Mouse (Mus musculus) limb, embryonic 13.5 days (tissue): ENCODE measurements around the gene Rprd1b. TPM values are rescaled to one million over a fixed set of nuclear protein-coding genes. Genes with fewer than 3 reads are reported as not detected.

ENCODE experiments used
- ATAC-seq: fragments of 200-750 bp; cut with Nextera tagmentation; 2 replicates; pipeline ENCODE4 v1.8.0; 2017; ENCODE audit warnings: low read depth, moderate number of reproducible peaks, moderate TSS enrichment; ENCODE audit not compliant: low FRiP score
- H3K27ac ChIP-seq: fragments of 300-500 bp; sonication (generic); 2 replicates; pipeline ENCODE4 v1.5.1; 2015; ENCODE audit warnings: inconsistent platforms, mild to moderate bottlenecking, moderate library complexity
- H3K27me3 ChIP-seq: fragments of 300-500 bp; sonication (generic); 2 replicates; pipeline ENCODE4 v1.6.1; 2015; ENCODE audit warnings: mild to moderate bottlenecking, inconsistent platforms
- H3K36me3 ChIP-seq: fragments of 300-500 bp; sonication (generic); 2 replicates; pipeline ENCODE4 v1.6.1; 2015; ENCODE audit warnings: inconsistent platforms, mild to moderate bottlenecking, moderate library complexity
- H3K4me1 ChIP-seq: fragments of 300-500 bp; sonication (generic); 2 replicates; pipeline ENCODE4 v1.6.1; 2015; ENCODE audit warnings: inconsistent platforms
- H3K4me2 ChIP-seq: fragments of 300-500 bp; sonication (generic); replicated peaks from 2 replicates; pipeline ENCODE4 v1.6.1; 2015; ENCODE audit warnings: inconsistent platforms, mild to moderate bottlenecking, moderate library complexity
- H3K4me3 ChIP-seq: fragments of 300-500 bp; sonication (generic); 2 replicates; pipeline ENCODE4 v1.5.1; 2015; ENCODE audit warnings: moderate library complexity, mild to moderate bottlenecking, inconsistent platforms
- H3K9ac ChIP-seq: fragments of 300-500 bp; sonication (generic); 2 replicates; pipeline ENCODE4 v1.6.1; 2015; ENCODE audit warnings: mild to moderate bottlenecking, inconsistent platforms
- H3K9me3 ChIP-seq: fragments of 300-500 bp; sonication (generic); 2 replicates; pipeline ENCODE4 v1.6.1; 2016; ENCODE audit warnings: inconsistent platforms
- WGBS: fragments of 180-500 bp; shearing (Covaris S2); methylation state at CpG from one replicate; pipeline ENCODE4 v1.1.7; 2015; 5-methylcytosine and 5-hydroxymethylcytosine counted together
- polyA plus RNA-seq: library from polyadenylated mRNA; unstranded; fragments of >200 nt; fragmentation: Nextera tagmentation; extraction: Ambion mirVana; gene quantifications from 2 replicates; pipeline ENCODE4 v1.2.1, GENCODE M21; 2015

The Rprd1b gene
- polyA plus RNA-seq, 1 experiment from 2014 or later: 51.3 TPM

GRCm38 (mm10) chr2:158005641-158006040 lies 22.7 kb upstream of the Rprd1b start:
- Histone ChIP-seq H3K9ac (no peak overlapping the region), H3K27me3 (no peaks in the 10 kb centered on the region), H3K9me3 (no peaks in the 10 kb centered on the region), H3K36me3 (peaks cover 56% of the 10 kb centered on the region), H3K4me3 (no peak overlapping the region), H3K27ac (no peak overlapping the region), H3K4me2 (no peak overlapping the region), H3K4me1 (no peaks in the 10 kb centered on the region)
- WGBS: 91% methylated on average over 4 of the region's 4 CpGs
- no peak for ATAC-seq

GRCm38 (mm10) chr2:158009373-158009772 lies 18.9 kb upstream of the Rprd1b start:
- Histone ChIP-seq H3K27ac (no peak overlapping the region), H3K9ac (no peak overlapping the region), H3K36me3 (peaks cover 52% of the 10 kb centered on the region), H3K4me3 (no peak overlapping the region), H3K9me3 (no peaks in the 10 kb centered on the region), H3K4me2 (no peak overlapping the region), H3K4me1 (no peaks in the 10 kb centered on the region), H3K27me3 (no peaks in the 10 kb centered on the region)
- ATAC-seq: no peak
- WGBS: 88% methylated on average over 7 of the region's 7 CpGs

GRCm38 (mm10) chr2:158012608-158013007 lies 15.7 kb upstream of the Rprd1b start:
- H3K27ac ChIP-seq: no peak overlapping the region
- no peak for ATAC-seq
- H3K4me2 ChIP-seq: no peak overlapping the region
- H3K4me3 ChIP-seq: no peak overlapping the region
- H3K36me3 ChIP-seq: peaks cover 20% of the 10 kb centered on the region
- 88% methylated on average over 3 of the region's 3 CpGs for WGBS
- no peaks in the 10 kb centered on the region for H3K9me3 ChIP-seq
- H3K27me3 ChIP-seq: no peaks in the 10 kb centered on the region
- H3K4me1 ChIP-seq: no peaks in the 10 kb centered on the region
- H3K9ac ChIP-seq: no peak overlapping the region

GRCm38 (mm10) chr2:158017330-158017729 lies 11.0 kb upstream of the Rprd1b start:
- no peaks in the 10 kb centered on the region for H3K27me3 ChIP-seq
- H3K9ac ChIP-seq: no peak overlapping the region
- 87% methylated on average over 4 of the region's 4 CpGs for WGBS
- H3K4me1 ChIP-seq: no peaks in the 10 kb centered on the region
- no peak for ATAC-seq
- no peak overlapping the region for H3K4me2 ChIP-seq
- H3K27ac ChIP-seq: no peak overlapping the region
- no peaks in the 10 kb centered on the region for H3K36me3 ChIP-seq
- no peaks in the 10 kb centered on the region for H3K9me3 ChIP-seq
- H3K4me3 ChIP-seq: no peak overlapping the region

GRCm38 (mm10) chr2:158027855-158028353 lies 393 bp upstream of the Rprd1b start:
- H3K27me3 ChIP-seq: no peaks in the 10 kb centered on the region
- H3K36me3 ChIP-seq: peaks cover 3% of the 10 kb centered on the region; the same call in 1 of the 2 replicates
- no peak for ATAC-seq
- H3K27ac ChIP-seq: peak overlapping the region; percentile 96
- peaks cover 33% of the 10 kb centered on the region for H3K4me1 ChIP-seq
- peak overlapping the region; percentile 98 for H3K4me3 ChIP-seq
- H3K9ac ChIP-seq: peak overlapping the region; percentile 97
- no peaks in the 10 kb centered on the region for H3K9me3 ChIP-seq
- 2% methylated on average over 16 of the region's 16 CpGs for WGBS
- H3K4me2 ChIP-seq: peak overlapping the region; percentile 87

- Histone ChIP-seq H3K9ac (peak overlapping the region; percentile 97), H3K4me2 (peak overlapping the region; percentile 87), H3K27me3 (no peaks in the 10 kb centered on the region), H3K27ac (no peak overlapping the region), H3K36me3 (peaks cover 3% of the 10 kb centered on the region; the same call in 1 of the 2 replicates), H3K4me1 (peaks cover 33% of the 10 kb centered on the region), H3K4me3 (peak overlapping the region; percentile 98), H3K9me3 (no peaks in the 10 kb centered on the region)
- no peak for ATAC-seq
- 77% methylated on average over 7 of the region's 7 CpGs for WGBS
These were observed 1.7 kb downstream of the Rprd1b start for GRCm38 (mm10) chr2:158030007-158030406.

GRCm38 (mm10) chr2:158035813-158036212 lies 7.5 kb downstream of the Rprd1b start:
- H3K9ac ChIP-seq: no peak overlapping the region
- no peaks in the 10 kb centered on the region for H3K27me3 ChIP-seq
- H3K4me2 ChIP-seq: no peak overlapping the region
- ATAC-seq: no peak
- H3K36me3 ChIP-seq: peaks cover 30% of the 10 kb centered on the region
- H3K4me1 ChIP-seq: peaks cover 9% of the 10 kb centered on the region
- H3K9me3 ChIP-seq: no peaks in the 10 kb centered on the region
- H3K4me3 ChIP-seq: no peak overlapping the region
- WGBS: 90% methylated on average over 2 of the region's 2 CpGs
- H3K27ac ChIP-seq: no peak overlapping the region

GRCm38 (mm10) chr2:158036408-158036807 lies 8.1 kb downstream of the Rprd1b start:
- no peak overlapping the region for H3K27ac ChIP-seq
- peaks cover 34% of the 10 kb centered on the region for H3K36me3 ChIP-seq
- H3K4me1 ChIP-seq: peaks cover 3% of the 10 kb centered on the region; the same call in 1 of the 2 replicates
- no peaks in the 10 kb centered on the region for H3K9me3 ChIP-seq
- no peaks in the 10 kb centered on the region for H3K27me3 ChIP-seq
- ATAC-seq: no peak
- no peak overlapping the region for H3K4me2 ChIP-seq
- no peak overlapping the region for H3K4me3 ChIP-seq
- no peak overlapping the region for H3K9ac ChIP-seq
- WGBS: 87% methylated on average over 6 of the region's 6 CpGs

- WGBS: 86% methylated on average over 7 of the region's 7 CpGs
- Histone ChIP-seq H3K36me3 (peaks cover 38% of the 10 kb centered on the region), H3K4me2 (no peak overlapping the region), H3K4me3 (no peak overlapping the region), H3K9me3 (no peaks in the 10 kb centered on the region), H3K27ac (no peak overlapping the region), H3K4me1 (no peaks in the 10 kb centered on the region), H3K27me3 (no peaks in the 10 kb centered on the region), H3K9ac (no peak overlapping the region)
- ATAC-seq: no peak
These were observed 8.7 kb downstream of the Rprd1b start for GRCm38 (mm10) chr2:158036953-158037352.

GRCm38 (mm10) chr2:158037571-158037970 lies 9.3 kb downstream of the Rprd1b start:
- no peak for ATAC-seq
- Histone ChIP-seq H3K27me3 (no peaks in the 10 kb centered on the region), H3K4me3 (no peak overlapping the region), H3K27ac (no peak overlapping the region), H3K9me3 (no peaks in the 10 kb centered on the region), H3K4me1 (no peaks in the 10 kb centered on the region), H3K9ac (no peak overlapping the region), H3K4me2 (no peak overlapping the region), H3K36me3 (peaks cover 41% of the 10 kb centered on the region)
- WGBS: 91% methylated on average over 1 of the region's 1 CpGs

- 73% methylated on average over 1 of the region's 1 CpGs for WGBS
- no peaks in the 10 kb centered on the region for H3K4me1 ChIP-seq
- no peak overlapping the region for H3K4me3 ChIP-seq
- H3K36me3 ChIP-seq: peaks cover 58% of the 10 kb centered on the region
- H3K27ac ChIP-seq: no peak overlapping the region
- H3K9me3 ChIP-seq: no peaks in the 10 kb centered on the region
- ATAC-seq: no peak
- H3K9ac ChIP-seq: no peak overlapping the region
- no peak overlapping the region for H3K4me2 ChIP-seq
- no peaks in the 10 kb centered on the region for H3K27me3 ChIP-seq
These were observed 11.4 kb downstream of the Rprd1b start for GRCm38 (mm10) chr2:158039662-158040061.

GRCm38 (mm10) chr2:158040396-158040795 lies 12.1 kb downstream of the Rprd1b start:
- Histone ChIP-seq H3K4me2 (no peak overlapping the region), H3K9me3 (no peaks in the 10 kb centered on the region), H3K4me3 (no peak overlapping the region), H3K4me1 (no peaks in the 10 kb centered on the region), H3K9ac (no peak overlapping the region), H3K27ac (no peak overlapping the region), H3K36me3 (peaks cover 66% of the 10 kb centered on the region), H3K27me3 (no peaks in the 10 kb centered on the region)
- ATAC-seq: no peak
- WGBS: 83% methylated on average over 2 of the region's 2 CpGs

- Histone ChIP-seq H3K9ac (no peak overlapping the region), H3K4me3 (no peak overlapping the region), H3K27ac (no peak overlapping the region), H3K4me1 (no peaks in the 10 kb centered on the region), H3K9me3 (no peaks in the 10 kb centered on the region), H3K36me3 (peaks cover 71% of the 10 kb centered on the region), H3K4me2 (no peak overlapping the region), H3K27me3 (no peaks in the 10 kb centered on the region)
- no peak for ATAC-seq
- 86% methylated on average over 8 of the region's 8 CpGs for WGBS
These were observed 15.2 kb downstream of the Rprd1b start for GRCm38 (mm10) chr2:158043504-158043903.
